Mouse (Mus musculus) neural tube, embryonic 15.5 days (tissue): ENCODE measurements around the gene Ogdhl. TPM values are rescaled to one million over a fixed set of nuclear protein-coding genes. Genes with fewer than 3 reads are reported as not detected.

Experiments used
- ATAC-seq: fragments of 200-750 bp; cut with Nextera tagmentation; 2 replicates; pipeline ENCODE4 v1.8.0; 2017; ENCODE audit warnings: mild to moderate bottlenecking, moderate TSS enrichment, moderate library complexity; ENCODE audit not compliant: low FRiP score
- H3K27ac ChIP-seq: fragments of 300-500 bp; sonication (generic); replicated peaks from 2 replicates; pipeline ENCODE4 v1.5.1; 2015; ENCODE audit warnings: mild to moderate bottlenecking, inconsistent platforms
- H3K27me3 ChIP-seq: fragments of 300-500 bp; sonication (generic); replicated peaks from 2 replicates; pipeline ENCODE4 v1.6.1; 2015; ENCODE audit warnings: inconsistent platforms
- H3K36me3 ChIP-seq: fragments of 300-500 bp; sonication (generic); 2 replicates; pipeline ENCODE4 v1.6.1; 2015; ENCODE audit warnings: inconsistent platforms
- H3K4me1 ChIP-seq: fragments of 300-500 bp; sonication (generic); 2 replicates; pipeline ENCODE4 v1.6.1; 2015; ENCODE audit warnings: inconsistent platforms
- H3K4me2 ChIP-seq: fragments of 300-500 bp; sonication (generic); 2 replicates; pipeline ENCODE4 v1.6.1; 2015; ENCODE audit warnings: inconsistent platforms, mild to moderate bottlenecking, moderate library complexity
- H3K4me3 ChIP-seq: fragments of 300-500 bp; sonication (generic); replicated peaks from 2 replicates; pipeline ENCODE4 v1.5.1; 2015; ENCODE audit warnings: mild to moderate bottlenecking, inconsistent platforms
- H3K9ac ChIP-seq: fragments of 300-500 bp; sonication (generic); replicated peaks from 2 replicates; pipeline ENCODE4 v1.6.1; 2015; ENCODE audit warnings: mild to moderate bottlenecking, inconsistent platforms
- H3K9me3 ChIP-seq: fragments of 300-500 bp; sonication (generic); replicated peaks from 2 replicates; pipeline ENCODE4 v1.6.1; 2016; ENCODE audit warnings: inconsistent platforms
- WGBS: fragments of 180-500 bp; shearing (Covaris S2); methylation state at CpG from one replicate; pipeline ENCODE4 v1.1.7; 2015; ENCODE audit warnings: mixed read lengths; 5-methylcytosine and 5-hydroxymethylcytosine counted together
- polyA plus RNA-seq: library from polyadenylated mRNA; unstranded; fragments of >200 nt; fragmentation: Nextera tagmentation; extraction: Ambion mirVana; gene quantifications from 2 replicates; pipeline ENCODE4 v1.2.1, GENCODE M21; 2015

The Ogdhl gene
- polyA plus RNA-seq, result 19.1 and 21.7 TPM in 2 replicates

GRCm38 (mm10) chr14:32321732-32322685 is at the start of gene Ogdhl:
Gene Ogdhl (plus strand): TSS chr14:32322019.
- peak within 1 kb of the TSS; percentile 48; the same call in 1 of the 2 replicates for H3K27ac ChIP-seq

GRCm38 (mm10) chr14:32301622-32302021 is 20.2 kb upstream of the Ogdhl start:
- 45% methylated on average over 12 of the region's 12 CpGs for WGBS
- Histone ChIP-seq H3K4me1 (no peaks in the 10 kb centered on the region), H3K4me2 (no peak overlapping the region), H3K36me3 (no peaks in the 10 kb centered on the region; the same call in 1 of the 2 replicates), H3K9me3 (no peaks in the 10 kb centered on the region), H3K27ac (no peak overlapping the region), H3K27me3 (no peaks in the 10 kb centered on the region), H3K9ac (no peak overlapping the region), H3K4me3 (no peak overlapping the region)
- no peak for ATAC-seq

More at GRCm38 (mm10) chr14:32321732-32322685, at the start of gene Ogdhl:
- Histone ChIP-seq H3K4me2 (peak within 1 kb of the TSS; percentile 82), H3K36me3 (no peaks in the 10 kb centered on the region), H3K9ac (peak within 1 kb of the TSS; percentile 77), H3K27me3 (no peaks in the 10 kb centered on the region), H3K4me1 (peaks cover 17% of the 10 kb centered on the region), H3K4me3 (peak within 1 kb of the TSS; percentile 62), H3K9me3 (no peaks in the 10 kb centered on the region)
- 4% methylated on average over 50 of the region's 50 CpGs for WGBS
- ATAC-seq, result peak; percentile 78

GRCm38 (mm10) chr14:32302423-32302822 is 19.4 kb upstream of the Ogdhl start:
- Histone ChIP-seq H3K4me3 (no peak overlapping the region), H3K9ac (no peak overlapping the region), H3K9me3 (no peaks in the 10 kb centered on the region), H3K27ac (no peak overlapping the region), H3K27me3 (no peaks in the 10 kb centered on the region), H3K4me1 (no peaks in the 10 kb centered on the region), H3K36me3 (no peaks in the 10 kb centered on the region; the same call in 1 of the 2 replicates), H3K4me2 (no peak overlapping the region)
- no peak for ATAC-seq
- 60% methylated on average over 7 of the region's 7 CpGs for WGBS

GRCm38 (mm10) chr14:32304921-32305320 is 16.9 kb upstream of the Ogdhl start:
- 76% methylated on average over 8 of the region's 8 CpGs for WGBS
- H3K4me2 ChIP-seq, result no peak overlapping the region
- no peak overlapping the region for H3K4me3 ChIP-seq
- no peaks in the 10 kb centered on the region for H3K27me3 ChIP-seq
- H3K27ac ChIP-seq, result no peak overlapping the region
- ATAC-seq, result no peak
- H3K4me1 ChIP-seq, result peaks cover 5% of the 10 kb centered on the region; the same call in 1 of the 2 replicates
- no peaks in the 10 kb centered on the region for H3K9me3 ChIP-seq
- no peak overlapping the region for H3K9ac ChIP-seq
- H3K36me3 ChIP-seq, result no peaks in the 10 kb centered on the region

GRCm38 (mm10) chr14:32309876-32310275 is 11.9 kb upstream of the Ogdhl start:
- no peaks in the 10 kb centered on the region for H3K36me3 ChIP-seq
- H3K27me3 ChIP-seq, result no peaks in the 10 kb centered on the region
- H3K4me3 ChIP-seq, result no peak overlapping the region
- no peak for ATAC-seq
- H3K9ac ChIP-seq, result no peak overlapping the region
- H3K27ac ChIP-seq, result no peak overlapping the region
- H3K4me1 ChIP-seq, result peaks cover 5% of the 10 kb centered on the region; the same call in 1 of the 2 replicates
- WGBS, result 44% methylated on average over 8 of the region's 8 CpGs
- no peaks in the 10 kb centered on the region for H3K9me3 ChIP-seq
- H3K4me2 ChIP-seq, result no peak overlapping the region

GRCm38 (mm10) chr14:32311381-32312035 is 10.3 kb upstream of the Ogdhl start:
- Histone ChIP-seq H3K9me3 (no peaks in the 10 kb centered on the region), H3K4me1 (peaks cover 5% of the 10 kb centered on the region; the same call in 1 of the 2 replicates), H3K4me2 (no peak overlapping the region), H3K27me3 (no peaks in the 10 kb centered on the region), H3K27ac (no peak overlapping the region), H3K36me3 (no peaks in the 10 kb centered on the region), H3K4me3 (no peak overlapping the region), H3K9ac (no peak overlapping the region)
- no peak for ATAC-seq
- 97% methylated on average over 2 of the region's 2 CpGs for WGBS

- H3K4me2 ChIP-seq, result 0 out of 2 replicates have a peak overlapping the region, but pooled peaks have one; percentile 5
Observed at GRCm38 (mm10) chr14:32317822-32318221, 4.0 kb upstream of the Ogdhl start.

GRCm38 (mm10) chr14:32323221-32323620 is 1.4 kb downstream of the Ogdhl start:
- Histone ChIP-seq H3K36me3 (no peaks in the 10 kb centered on the region), H3K4me3 (no peak overlapping the region), H3K9ac (no peak overlapping the region), H3K27me3 (no peaks in the 10 kb centered on the region), H3K9me3 (no peaks in the 10 kb centered on the region), H3K4me2 (no peak overlapping the region), H3K27ac (no peak overlapping the region), H3K4me1 (peaks cover 17% of the 10 kb centered on the region)
- WGBS, result 92% methylated on average over 5 of the region's 5 CpGs
- ATAC-seq, result no peak

More at GRCm38 (mm10) chr14:32317822-32318221, 4.0 kb upstream of the Ogdhl start:
- Histone ChIP-seq H3K4me1 (peaks cover 16% of the 10 kb centered on the region), H3K36me3 (no peaks in the 10 kb centered on the region), H3K27me3 (no peaks in the 10 kb centered on the region), H3K4me3 (no peak overlapping the region), H3K9me3 (no peaks in the 10 kb centered on the region), H3K9ac (no peak overlapping the region), H3K27ac (no peak overlapping the region)
- ATAC-seq, result 0 out of 2 replicates have a peak, but pooled peaks have one; percentile 26
- WGBS, result 16% methylated on average over 4 of the region's 4 CpGs

GRCm38 (mm10) chr14:32327366-32327765 is 5.5 kb downstream of the Ogdhl start:
- H3K36me3 ChIP-seq, result no peaks in the 10 kb centered on the region; the same call in 1 of the 2 replicates
- H3K27me3 ChIP-seq, result no peaks in the 10 kb centered on the region
- WGBS, result 54% methylated on average over 9 of the region's 9 CpGs
- no peak overlapping the region for H3K4me2 ChIP-seq
- no peak overlapping the region for H3K9ac ChIP-seq
- no peaks in the 10 kb centered on the region for H3K9me3 ChIP-seq
- H3K4me1 ChIP-seq, result peaks cover 6% of the 10 kb centered on the region
- ATAC-seq, result no peak
- no peak overlapping the region for H3K4me3 ChIP-seq
- no peak overlapping the region for H3K27ac ChIP-seq

- Histone ChIP-seq H3K27ac (no peak overlapping the region), H3K36me3 (peaks cover 8% of the 10 kb centered on the region), H3K27me3 (no peaks in the 10 kb centered on the region), H3K9me3 (no peaks in the 10 kb centered on the region), H3K4me2 (no peak overlapping the region), H3K4me1 (peaks cover 6% of the 10 kb centered on the region; the same call in 1 of the 2 replicates), H3K4me3 (no peak overlapping the region), H3K9ac (no peak overlapping the region)
- ATAC-seq, result no peak
- 74% methylated on average over 20 of the region's 20 CpGs for WGBS
Observed at GRCm38 (mm10) chr14:32332515-32333445, 11.0 kb downstream of the Ogdhl start.

- Histone ChIP-seq H3K4me2 (no peak overlapping the region), H3K9me3 (no peaks in the 10 kb centered on the region), H3K4me3 (no peak overlapping the region), H3K36me3 (peaks cover 36% of the 10 kb centered on the region), H3K4me1 (peaks cover 6% of the 10 kb centered on the region; the same call in 1 of the 2 replicates), H3K9ac (no peak overlapping the region), H3K27me3 (no peaks in the 10 kb centered on the region), H3K27ac (no peak overlapping the region)
- 85% methylated on average over 6 of the region's 6 CpGs for WGBS
- ATAC-seq, result no peak
Observed at GRCm38 (mm10) chr14:32336021-32336420, 14.2 kb downstream of the Ogdhl start.
